Mouse (Mus musculus): ENCODE results near the gene Pdzrn4.

- TF ChIP-seq MAFK (IDR thresholded peaks at IDR 0.05; ENCODE audit: insufficient read depth, low read depth, low read length) = no peak
- no peak for TF ChIP-seq CHD2 (IDR thresholded peaks at IDR 0.05; ENCODE audit: low read depth, low read length)
- TF ChIP-seq ZNF384 (IDR thresholded peaks at IDR 0.05; ENCODE audit: low read depth, low read length) = no peak
Observed at GRCm38 (mm10) chr15:92679541-92679940, 282.9 kb downstream of the Pdzrn4 start.

All from ES-E14 (cell line).